ENCODE assay signal across 8 mouse cellular contexts in the genomic region with DNA sequence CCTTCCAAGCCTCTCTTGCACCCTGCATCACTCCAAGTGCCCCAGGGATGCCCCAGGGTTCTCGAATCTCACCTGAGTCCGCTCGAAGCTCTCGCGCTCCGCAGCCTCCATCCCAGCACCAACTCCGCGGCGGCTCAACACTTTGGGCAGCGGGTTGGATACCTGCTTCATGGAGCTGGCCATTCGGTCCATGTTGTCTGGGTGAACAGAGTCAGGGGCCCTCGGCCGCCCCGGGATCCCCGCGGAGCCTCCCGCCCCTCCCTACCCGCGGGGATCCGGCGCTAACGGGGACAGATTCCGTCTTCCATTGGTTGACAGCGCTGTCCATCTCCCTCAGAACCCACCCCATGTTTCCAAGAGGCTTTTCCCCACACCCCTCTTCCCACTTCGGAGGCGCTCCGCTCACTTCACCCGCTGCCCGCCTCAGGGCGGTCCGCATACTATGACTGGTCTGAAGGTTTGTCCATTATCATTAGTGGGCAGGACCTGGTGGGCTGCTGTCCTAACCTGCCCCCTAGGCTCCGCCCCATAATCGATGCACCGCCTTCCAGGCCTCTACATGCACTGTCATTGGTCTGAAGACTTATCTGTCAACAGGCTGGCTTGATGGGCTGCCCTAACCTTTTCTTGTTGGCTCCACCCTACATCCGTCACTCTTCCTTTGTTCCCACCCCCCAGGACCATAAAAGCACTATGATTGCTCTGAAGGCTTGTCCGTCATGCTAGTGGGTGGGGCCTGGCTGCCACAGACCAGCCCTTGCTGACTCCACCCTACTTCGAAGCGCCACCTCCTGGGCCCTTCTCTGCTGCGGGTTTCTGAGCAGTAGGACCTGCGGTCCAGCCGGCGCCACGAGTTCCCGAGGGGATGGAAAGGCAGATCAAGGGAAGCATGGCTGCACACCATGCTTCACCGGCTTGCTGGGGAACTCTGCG. TPM values are rescaled to one million over a fixed set of nuclear protein-coding genes. Genes with fewer than 3 reads are reported as not detected.
A peak's percentile ranks its signal among the peaks of the same experiment; 100 is the strongest.
DNase-seq lines count a peak whose midpoint lies in the region; ATAC-seq and TF ChIP-seq lines count a peak whose summit lies in the region.

A gene (minus strand): TSS at position 256 of the 933 bp plus-strand sequence.

- H3K4me3 ChIP-seq in bone marrow macrophage, adult 2 months (ENCODE audit: insufficient read depth, low read length), result peak within 1 kb of the TSS; percentile 74
- H3K4me3 ChIP-seq in embryonic fibroblast, embryonic 13.5 days (ENCODE audit: insufficient read depth, low read length), result peak within 1 kb of the TSS; percentile 89
- H3K4me3 ChIP-seq in kidney, embryonic 14.5 days (ENCODE audit: low read length), result peak within 1 kb of the TSS; percentile 82
- peak within 1 kb of the TSS; percentile 76 for H3K4me3 ChIP-seq in limb, embryonic 15.5 days

- peak within 1 kb of the TSS; percentile 68 for H3K9ac ChIP-seq in kidney, embryonic 14.5 days (ENCODE audit: low read depth, low read length)
- H3K9ac ChIP-seq in limb, embryonic 15.5 days, result peak within 1 kb of the TSS; percentile 64

- no peak for TF ChIP-seq POLR2A in bone marrow macrophage, adult 2 months (IDR thresholded peaks at IDR 0.05; ENCODE audit: borderline replicate concordance, low read depth, low read length)
- TF ChIP-seq POLR2A in embryonic fibroblast, embryonic 13.5 days (IDR thresholded peaks at IDR 0.05; ENCODE audit: low read depth, low read length), result peak; percentile 91

- TF ChIP-seq CTCF in bone marrow macrophage, adult 2 months (IDR thresholded peaks at IDR 0.05; ENCODE audit: low read depth, low read length), result no peak
- 0 out of 2 replicates have a peak, but pooled peaks have one; percentile 7 for TF ChIP-seq CTCF in embryonic fibroblast, embryonic 13.5 days (IDR thresholded peaks at IDR 0.05; ENCODE audit: borderline replicate concordance, insufficient read depth, low read length)

- no peaks in the 10 kb centered on the region for H3K27me3 ChIP-seq in kidney, embryonic 14.5 days (ENCODE audit: control insufficient read depth, insufficient read depth, low read length)
- no peaks in the 10 kb centered on the region for H3K27me3 ChIP-seq in limb, embryonic 15.5 days

- peak; percentile 99 for ATAC-seq in kidney, embryonic 14.5 days (ENCODE audit: low FRiP score, low TSS enrichment)
- peak; percentile 99 for ATAC-seq in limb, embryonic 15.5 days (ENCODE audit: insufficient number of reproducible peaks, low FRiP score, low TSS enrichment, low read depth)

- peak within 1 kb of the TSS; percentile 94 for H3K4me2 ChIP-seq in kidney, embryonic 14.5 days (replicated peaks; ENCODE audit: low read depth, low read length)
- peak within 1 kb of the TSS; percentile 87 for H3K4me2 ChIP-seq in limb, embryonic 15.5 days

- H3K9me3 ChIP-seq in kidney, embryonic 14.5 days (ENCODE audit: control insufficient read depth, low read length), result no peaks in the 10 kb centered on the region
- H3K9me3 ChIP-seq in limb, embryonic 15.5 days, result no peaks in the 10 kb centered on the region

- under 1% methylated on average over 46 of the region's 46 CpGs for WGBS in kidney, embryonic 14.5 days
- WGBS in limb, embryonic 15.5 days, result under 1% methylated on average over 46 of the region's 46 CpGs

- no peaks in the 10 kb centered on the region for H3K36me3 ChIP-seq in kidney, embryonic 14.5 days (ENCODE audit: control insufficient read depth, insufficient read depth, low read length)
- H3K36me3 ChIP-seq in limb, embryonic 15.5 days, result no peaks in the 10 kb centered on the region

- no peak within 1 kb of the TSS for H3K27ac ChIP-seq in bone marrow macrophage, adult 2 months (ENCODE audit: insufficient read depth, low read depth, low read length)
- H3K27ac ChIP-seq in embryonic fibroblast, embryonic 13.5 days (ENCODE audit: insufficient read depth, low read length), result no peak within 1 kb of the TSS
- no peak within 1 kb of the TSS; the same call in 1 of the 2 replicates for H3K27ac ChIP-seq in kidney, embryonic 14.5 days (ENCODE audit: low read depth, low read length)
- peak within 1 kb of the TSS; percentile 82 for H3K27ac ChIP-seq in limb, embryonic 15.5 days

- DNase-seq in 416B (ENCODE audit: low read depth), result peak; percentile 100
- peak; percentile 100 for DNase-seq in heart, adult 9 months (ENCODE audit: low spot score in 2 of 2)
- DNase-seq in monocyte, adult 2 months (ENCODE audit: low read depth in 1 of 2, low spot score in 2 of 2), result peak; percentile 96
- peak; percentile 97 for DNase-seq in spleen, postnatal 36 days (ENCODE audit: low spot score in 2 of 2)

- H3K4me1 ChIP-seq in bone marrow macrophage, adult 2 months (ENCODE audit: control insufficient read depth, insufficient read depth, low read length), result peaks cover 14% of the 10 kb centered on the region
- H3K4me1 ChIP-seq in embryonic fibroblast, embryonic 13.5 days (ENCODE audit: control insufficient read depth, insufficient read depth, low read length), result no peaks in the 10 kb centered on the region
- peaks cover 9% of the 10 kb centered on the region; the same call in 1 of the 2 replicates for H3K4me1 ChIP-seq in kidney, embryonic 14.5 days (ENCODE audit: control insufficient read depth, insufficient read depth, low read length)
- H3K4me1 ChIP-seq in limb, embryonic 15.5 days, result peaks cover 17% of the 10 kb centered on the region

RNA-seq across cellular contexts. Expression of the gene that starts here (rescaled TPM):
- 50.3 and 59.5 TPM in 2 replicates for polyA plus RNA-seq in bone marrow macrophage, adult 2 months (2012; ENCODE audit: insufficient read depth, insufficient read length, missing spikeins)
- 40.1 and 44.2 TPM in 2 replicates for polyA plus RNA-seq in embryonic fibroblast, embryonic 13.5 days (2011; ENCODE audit: insufficient read length, low read depth, missing spikeins)
- 34.9 and 61.7 TPM in 2 replicates for polyA plus RNA-seq in kidney, embryonic 14.5 days (2014; fragmentation: Nextera tagmentation; extraction: Ambion mirVana)
- 33.5 and 34.1 TPM in 2 replicates for polyA plus RNA-seq in limb, embryonic 15.5 days (2015; fragmentation: Nextera tagmentation; extraction: Ambion mirVana)
